Mouse (Mus musculus): ENCODE measurements around the gene A930002H24Rik. TPM values are rescaled to one million over a fixed set of nuclear protein-coding genes. Genes with fewer than 3 reads are reported as not detected.
"Not testable (repeated sequence)": the region's sequence is repeated elsewhere in the genome, so short reads cannot be mapped to it uniquely, and the experiment has no call there.

The A930002H24Rik gene
- polyA plus RNA-seq (2017; shearing (Covaris generic)), result not detected

DNA sequence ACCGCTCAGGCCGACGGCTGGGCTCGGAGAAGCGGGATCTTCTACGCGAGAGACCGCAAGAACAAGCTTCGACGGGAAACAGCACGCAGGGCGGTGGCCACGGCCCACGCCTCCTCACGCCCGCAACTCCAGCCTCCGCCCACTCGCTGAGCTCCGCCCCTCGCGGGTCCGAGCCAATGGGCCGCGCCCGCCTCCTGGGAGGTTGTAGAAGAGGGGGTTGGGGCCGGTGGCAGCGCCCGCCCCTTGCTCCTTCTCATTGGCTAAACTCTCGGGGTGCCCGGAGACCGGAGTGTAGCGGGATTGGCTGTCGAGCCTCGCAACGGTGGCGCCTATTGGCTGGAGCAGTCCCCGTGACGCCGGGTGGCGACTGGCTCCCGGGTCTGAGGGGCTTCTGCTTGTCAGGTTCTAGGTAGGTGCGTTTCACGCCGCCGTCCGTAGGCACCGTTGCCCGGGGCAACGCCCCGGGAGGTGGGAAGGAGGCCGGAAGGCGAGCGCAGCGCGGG lies at the start of gene A930002H24Rik:
TSS of gene A930002H24Rik (minus strand) at position 145 of the 503 bp plus-strand sequence.
- ATAC-seq, result peak; percentile 86

DNA sequence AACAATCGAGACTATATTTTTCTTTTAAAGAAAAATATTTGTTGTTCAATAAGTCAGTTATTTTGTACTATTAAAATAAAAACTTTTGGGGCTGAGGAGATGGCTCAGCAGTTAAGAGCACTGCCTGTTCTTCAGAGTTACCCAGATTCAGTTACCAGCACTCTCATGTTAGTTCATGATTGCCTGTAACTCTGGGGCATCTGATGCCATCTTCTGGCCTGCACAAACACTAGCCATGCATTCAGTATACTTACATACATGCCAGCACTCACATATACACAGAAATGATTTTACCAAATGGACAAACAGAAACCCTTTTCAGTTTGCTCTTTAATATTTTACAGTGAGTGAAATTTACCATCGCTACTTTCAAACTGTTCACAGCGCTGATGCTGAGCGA lies 45.7 kb upstream of the A930002H24Rik start:
- ATAC-seq, result no peak

DNA sequence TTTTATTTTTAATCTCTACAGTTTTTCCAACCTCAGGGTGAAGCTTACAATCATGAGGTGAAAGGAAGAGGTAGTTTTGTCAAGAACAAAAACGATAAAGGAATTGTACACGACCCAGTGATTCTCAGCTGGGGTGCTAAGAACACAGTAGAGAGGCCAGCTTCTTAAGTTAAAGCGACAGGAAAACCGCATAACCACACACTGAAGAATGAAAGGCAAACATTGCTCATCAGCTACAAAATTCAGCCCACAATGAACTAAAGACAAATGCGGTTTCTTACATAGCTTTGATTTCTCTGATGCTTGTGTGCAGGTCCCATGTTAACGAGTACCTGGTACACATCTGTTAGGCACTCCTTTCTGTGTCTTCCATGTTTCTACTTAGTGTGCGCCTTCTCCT lies 33.5 kb upstream of the A930002H24Rik start:
- no peak for ATAC-seq

DNA sequence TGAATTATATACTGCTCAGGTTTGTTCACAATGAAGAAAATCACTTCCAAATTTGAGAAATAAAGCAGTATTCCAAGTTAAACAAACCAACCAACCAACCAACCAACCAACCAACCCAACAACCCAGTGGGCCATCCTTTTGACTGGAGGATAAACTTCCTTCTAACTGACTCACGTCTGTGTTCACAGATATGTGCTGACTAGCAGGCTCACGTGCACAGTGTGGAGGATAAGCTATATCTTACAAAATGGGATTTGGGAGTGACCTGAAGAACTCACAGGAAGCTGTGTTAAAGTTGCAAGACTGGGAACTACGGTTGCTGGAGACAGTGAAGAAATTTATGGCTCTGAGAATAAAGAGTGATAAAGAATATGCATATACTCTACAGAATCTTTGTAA lies 32.2 kb upstream of the A930002H24Rik start:
- no peak for ATAC-seq

DNA sequence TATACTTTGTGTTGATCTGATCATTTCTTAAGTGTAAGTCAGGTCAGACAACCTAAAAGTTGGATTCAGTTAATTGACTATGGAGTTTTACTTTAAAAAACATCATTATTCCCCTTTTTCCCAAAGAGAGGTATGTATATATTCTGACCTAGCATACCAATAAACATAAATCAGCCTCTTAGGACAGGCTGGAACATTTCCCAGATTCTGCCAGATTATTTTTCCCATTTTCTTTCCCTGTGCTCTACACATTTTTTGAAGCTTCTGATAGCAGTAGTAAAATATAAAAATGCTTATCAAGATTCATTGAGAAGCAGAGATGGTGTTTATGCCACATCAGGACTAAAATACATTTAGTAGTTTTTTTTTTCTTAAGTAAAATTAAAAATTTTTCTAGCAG lies 27.0 kb upstream of the A930002H24Rik start:
- no peak for ATAC-seq

DNA sequence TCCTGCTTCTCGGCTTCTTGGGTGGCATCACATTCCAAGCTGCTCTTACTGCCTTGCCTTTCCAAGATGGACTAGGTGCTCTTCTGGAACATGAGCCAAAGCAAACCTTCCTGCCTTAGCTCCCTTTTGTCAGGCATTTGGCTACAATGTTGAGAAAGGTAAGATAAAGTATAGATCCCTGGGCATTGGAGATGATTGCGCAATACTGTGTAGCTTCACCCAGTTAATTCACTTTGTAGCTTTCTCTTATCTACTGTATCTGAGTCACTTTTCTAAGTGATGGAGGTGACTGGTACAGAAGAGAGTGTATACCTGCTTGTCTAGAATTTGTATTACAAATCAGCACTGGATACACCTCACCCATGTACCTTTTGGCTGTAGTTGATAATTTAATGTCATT lies 23.4 kb upstream of the A930002H24Rik start:
- ATAC-seq, result no peak

DNA sequence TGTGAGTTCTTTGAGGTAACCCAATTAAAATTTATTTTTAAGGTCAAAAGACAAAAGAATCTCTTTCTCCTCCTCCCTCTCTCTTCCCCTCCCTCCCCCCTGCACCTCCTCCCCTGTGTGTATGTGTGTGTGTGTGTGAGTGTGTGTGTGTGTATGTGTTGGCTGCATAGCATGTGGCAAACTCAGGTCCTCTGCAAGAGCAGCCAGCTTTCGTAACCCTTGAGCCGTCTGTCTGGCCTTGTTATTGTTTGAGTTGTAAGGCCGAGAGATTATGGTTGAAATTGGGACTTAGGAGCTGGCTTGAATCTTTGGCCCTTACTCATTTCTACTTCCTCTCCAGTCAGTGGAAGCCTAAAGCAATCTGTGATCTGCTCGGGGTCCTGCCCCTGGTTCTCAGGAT lies 16.4 kb upstream of the A930002H24Rik start:
- ATAC-seq, result no peak

DNA sequence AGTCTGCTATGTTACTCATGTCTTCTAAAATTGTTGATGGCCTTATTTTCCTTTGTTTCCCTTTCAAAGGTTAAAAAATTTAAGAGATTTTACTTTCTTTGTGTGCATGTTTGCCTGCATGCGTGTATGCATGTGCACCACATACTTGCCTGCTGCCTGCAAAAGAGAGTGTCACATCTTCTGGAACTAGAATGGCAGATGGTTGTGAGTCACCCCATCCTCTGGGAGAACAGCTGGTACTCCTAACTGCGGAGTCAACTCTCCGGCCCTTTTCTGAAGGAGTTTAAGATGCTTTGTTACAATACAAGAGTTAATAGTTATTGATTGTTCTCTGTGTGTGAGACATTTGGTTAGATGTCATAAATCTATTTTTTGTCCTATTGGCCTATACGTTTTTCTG lies 15.3 kb upstream of the A930002H24Rik start:
- ATAC-seq, result no peak

DNA sequence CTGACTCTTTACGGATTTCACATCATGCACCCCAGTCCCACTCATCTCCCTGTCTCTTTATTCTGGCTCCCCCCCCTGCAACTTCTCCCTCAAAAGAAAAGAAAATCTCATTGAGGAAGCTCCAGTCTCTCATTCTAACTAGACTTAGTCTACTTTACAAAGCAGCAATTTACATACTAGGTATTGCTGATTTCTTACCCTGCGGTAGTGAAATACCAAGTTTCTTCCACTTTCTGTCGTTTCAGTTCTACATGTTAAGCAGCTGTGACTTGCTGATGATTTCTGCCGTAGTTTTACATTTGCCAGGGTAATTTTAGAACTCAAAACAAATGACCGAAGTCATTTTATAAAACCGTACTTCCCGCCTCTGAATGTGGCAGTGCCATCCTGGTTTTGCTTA lies 8.2 kb upstream of the A930002H24Rik start:
- no peak for ATAC-seq

DNA sequence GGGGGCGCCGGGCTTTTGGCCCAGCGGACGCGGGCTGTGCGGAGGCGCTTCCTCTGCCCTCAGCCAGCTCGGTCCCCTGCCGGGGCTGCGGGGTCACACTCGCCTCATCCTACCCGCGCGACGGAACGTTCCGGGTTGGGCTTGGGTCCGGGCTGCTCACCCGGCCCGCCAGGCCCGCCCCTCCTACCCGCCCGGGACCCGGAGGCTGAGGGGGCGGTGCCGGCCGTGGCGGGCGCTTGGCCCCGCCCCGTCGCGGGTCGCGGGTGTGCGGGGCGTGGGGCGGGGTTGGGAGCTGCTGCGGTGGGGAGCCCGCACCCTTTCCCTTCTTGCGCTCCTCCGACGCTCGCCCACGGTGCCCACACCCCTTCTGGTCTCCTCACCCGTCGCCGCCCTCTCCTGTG lies 580 bp upstream of the A930002H24Rik start:
- no peak for ATAC-seq

DNA sequence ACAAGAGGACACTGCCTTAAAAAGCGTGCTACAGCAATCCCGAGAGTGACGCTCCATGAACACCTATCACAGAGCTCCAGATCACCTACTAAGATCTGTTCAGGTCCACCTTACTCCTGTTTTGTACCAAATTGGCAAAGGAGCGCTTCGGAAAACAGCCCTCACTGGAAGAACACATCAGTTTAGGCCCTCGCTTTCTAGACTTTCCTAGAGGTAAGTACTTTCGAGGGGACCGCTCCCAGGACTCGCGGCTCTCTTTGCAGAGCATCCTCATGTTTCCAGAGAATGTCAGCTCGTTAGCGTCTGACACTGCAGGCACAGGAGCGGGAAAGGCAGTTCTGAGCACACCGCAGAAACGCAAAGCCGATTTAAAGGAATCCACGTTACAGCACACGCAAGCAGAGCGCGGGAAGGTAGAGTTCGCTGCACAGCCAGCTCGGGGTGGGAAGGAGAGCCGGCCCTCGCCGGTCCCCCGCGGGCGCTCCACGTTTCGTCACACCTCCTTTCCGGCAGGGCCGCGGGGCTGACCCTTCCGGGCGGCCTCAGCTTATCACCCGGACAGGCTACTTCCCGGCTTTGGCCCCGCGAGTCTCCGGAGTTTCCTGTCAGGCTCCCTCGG lies 470 bp downstream of the A930002H24Rik start, which contains the start of gene Fer:
TSS of gene Fer (plus strand) at position 51 of the 619 bp plus-strand sequence.
- no peak for ATAC-seq

DNA sequence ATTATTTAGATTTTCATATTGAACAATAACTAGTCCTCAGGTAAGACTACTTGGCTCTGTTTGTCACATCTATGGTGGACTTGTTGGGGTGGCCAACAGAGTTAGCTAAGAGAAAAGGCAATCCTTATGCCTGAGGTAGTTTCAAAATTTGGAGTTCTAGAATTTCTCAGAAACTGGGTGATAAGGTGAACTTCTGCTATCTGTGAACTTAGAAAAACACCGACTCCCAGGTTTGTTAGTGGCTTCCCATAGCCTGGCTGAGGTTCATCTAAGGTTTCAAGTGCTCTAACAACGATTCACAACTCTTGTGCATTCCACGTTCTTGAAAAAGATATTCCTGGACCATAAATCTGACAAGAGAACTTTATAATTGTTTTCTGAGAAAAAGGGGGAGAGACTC lies 1.2 kb downstream of the A930002H24Rik start:
- ATAC-seq, result no peak

DNA sequence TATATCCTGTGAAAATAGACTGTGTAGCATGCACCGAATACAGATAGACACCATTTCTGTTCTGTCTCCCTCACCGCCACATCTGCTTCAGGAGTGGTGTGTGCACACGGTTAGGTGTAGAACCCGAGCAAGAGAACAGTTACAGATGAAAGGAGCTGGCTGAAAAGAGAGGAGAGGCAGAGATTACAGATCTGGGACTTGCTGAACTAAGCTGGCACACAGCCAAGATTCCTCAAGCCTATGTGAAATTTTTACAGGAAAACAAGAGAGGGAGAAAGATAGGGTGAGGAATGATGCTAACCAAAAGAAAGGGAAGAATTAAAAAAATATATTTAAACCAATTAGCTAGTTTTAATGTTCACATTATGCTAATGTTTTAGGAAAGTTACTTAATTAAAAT lies 2.6 kb downstream of the A930002H24Rik start:
- no peak for ATAC-seq

DNA sequence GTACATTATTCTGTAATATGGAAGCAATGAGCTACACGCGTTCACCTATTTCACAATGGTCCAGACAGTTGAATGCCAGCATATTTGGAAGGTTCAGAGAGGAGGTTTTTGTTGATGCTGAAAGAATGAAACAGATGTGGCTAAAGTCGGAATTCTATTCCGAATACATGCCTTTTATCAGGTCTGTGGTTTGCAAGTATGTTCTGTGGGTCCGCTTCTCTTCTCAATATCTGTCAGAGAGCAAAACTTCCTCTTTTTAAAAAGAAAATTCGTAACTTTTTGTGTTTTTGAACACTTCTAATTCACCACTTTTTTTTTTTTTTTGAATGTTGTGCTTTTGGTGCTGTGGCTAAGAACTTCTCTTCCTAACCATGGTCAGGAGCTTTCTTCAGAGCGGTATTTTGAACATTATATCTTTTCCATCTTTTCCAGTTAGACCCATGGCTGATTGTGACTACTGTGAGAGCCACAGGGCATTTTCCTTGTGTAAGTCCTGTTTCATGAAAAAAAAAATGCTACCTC lies 6.5 kb downstream of the A930002H24Rik start:
- ATAC-seq, result no peak

DNA sequence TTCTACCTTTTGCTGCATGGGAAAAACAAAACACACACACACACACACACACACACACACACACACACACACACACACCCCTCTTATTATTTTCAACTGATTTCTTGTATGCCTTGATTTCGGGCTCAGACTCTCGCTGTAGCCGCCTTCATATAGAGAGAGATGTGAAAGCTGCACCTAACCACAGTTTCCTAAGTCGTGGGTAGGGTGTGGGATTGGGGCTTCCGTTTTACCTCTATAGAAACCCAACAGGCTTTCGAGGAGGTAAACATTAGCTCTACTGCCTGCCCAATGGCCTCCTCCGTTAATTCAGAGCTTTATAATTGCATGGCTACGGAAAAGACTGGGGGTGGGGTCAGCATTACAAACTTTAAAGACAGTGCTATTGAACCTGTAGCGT lies 13.6 kb downstream of the A930002H24Rik start:
- peak; percentile 57 for ATAC-seq

DNA sequence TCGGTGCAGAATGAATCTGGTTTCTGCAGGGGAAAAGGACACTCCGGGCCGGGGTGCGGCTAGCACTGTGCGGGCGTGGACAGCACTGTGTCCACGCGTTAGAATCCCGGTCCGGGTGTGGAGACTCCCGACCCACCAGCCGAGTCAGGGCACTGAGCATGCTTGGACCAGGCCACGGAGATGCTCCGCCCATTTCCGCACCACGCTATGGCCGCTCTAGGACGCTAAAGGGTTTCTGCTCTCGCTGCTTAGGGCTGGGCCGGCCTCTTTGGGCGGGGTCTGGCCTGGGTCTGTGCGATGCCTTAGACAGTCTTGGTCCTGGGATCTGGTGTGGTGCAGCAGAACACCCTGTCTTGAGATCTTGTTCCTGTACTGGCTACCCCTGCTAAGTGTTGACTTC lies 14.0 kb downstream of the A930002H24Rik start:
- no peak for ATAC-seq

DNA sequence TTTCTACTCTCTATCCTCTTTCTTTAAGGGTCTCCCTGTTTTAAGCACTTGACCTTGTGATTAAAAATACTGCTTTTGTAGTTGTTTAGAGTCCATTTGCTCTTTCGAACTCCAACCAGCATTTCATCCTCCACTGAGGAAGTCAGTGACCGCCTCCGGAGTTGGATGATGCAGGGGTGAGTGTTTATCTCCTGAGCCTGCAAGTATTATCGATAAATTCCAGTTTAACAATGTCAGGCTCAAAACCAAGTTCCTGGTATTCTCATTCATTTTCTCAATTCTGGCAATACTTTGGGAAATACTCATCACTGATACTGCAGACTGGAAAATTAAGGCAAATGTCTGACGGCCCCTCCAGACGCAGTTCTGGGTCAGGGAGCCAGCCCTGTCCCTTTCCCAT lies 14.4 kb downstream of the A930002H24Rik start:
- no peak for ATAC-seq

DNA sequence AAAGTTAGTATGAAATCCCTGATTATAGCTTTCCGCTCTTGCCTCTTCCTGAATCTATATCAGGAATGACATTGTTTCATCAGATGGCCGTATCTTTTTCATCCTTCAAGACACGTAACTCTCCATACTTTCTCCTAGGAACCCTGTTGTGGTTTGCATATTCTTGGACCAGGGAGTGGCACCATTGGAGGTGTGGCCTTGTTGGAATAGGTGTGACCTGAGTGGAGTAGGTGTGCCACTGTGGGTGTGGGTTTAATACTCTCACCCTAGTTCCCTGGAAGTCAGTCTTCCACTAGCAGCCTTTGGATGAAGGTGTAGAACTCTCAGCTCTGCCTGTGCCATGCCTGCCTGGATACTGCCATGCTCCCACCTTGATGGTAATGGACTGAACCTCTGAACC lies 17.8 kb downstream of the A930002H24Rik start:
- ATAC-seq, result not testable (repeated sequence)

DNA sequence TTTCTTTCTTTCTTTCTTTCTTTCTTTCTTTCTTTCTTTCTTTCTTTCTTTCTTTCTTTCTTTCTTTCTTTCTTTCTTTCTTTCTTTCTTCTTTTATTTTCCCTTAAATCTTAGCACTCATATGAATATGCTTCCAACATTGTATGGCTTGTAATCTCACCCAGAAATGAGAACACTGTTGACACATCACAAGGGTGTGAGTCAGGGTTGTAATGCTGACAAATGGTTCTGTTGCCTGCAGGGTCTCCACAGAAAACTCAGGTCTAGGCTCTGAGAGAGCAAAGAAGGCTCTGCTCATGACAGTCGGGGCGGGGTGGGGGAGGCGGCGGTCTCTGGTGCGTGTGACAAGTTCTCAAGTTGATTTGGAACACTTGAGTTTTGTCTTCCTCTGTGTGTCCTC lies 18.7 kb downstream of the A930002H24Rik start:
- no peak for ATAC-seq

DNA sequence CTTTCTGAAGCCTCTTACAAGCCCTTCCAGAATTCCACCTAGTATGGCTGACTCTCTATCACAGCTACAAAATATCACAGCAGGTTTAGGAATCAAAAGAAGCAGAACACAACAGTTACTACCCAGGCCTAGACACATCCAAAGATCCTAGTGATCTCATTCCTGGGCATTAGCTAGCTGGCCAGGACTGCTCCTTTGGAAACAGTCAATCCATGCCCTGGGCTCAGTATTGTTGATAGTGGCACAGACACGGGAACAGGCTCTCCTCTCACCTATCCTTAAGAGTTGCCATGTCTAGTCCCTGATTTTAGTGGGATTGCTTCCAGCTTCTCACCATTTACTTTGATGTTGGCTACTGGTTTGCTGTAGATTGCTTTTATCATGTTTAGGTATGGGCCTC lies 21.4 kb downstream of the A930002H24Rik start:
- no peak for ATAC-seq

DNA sequence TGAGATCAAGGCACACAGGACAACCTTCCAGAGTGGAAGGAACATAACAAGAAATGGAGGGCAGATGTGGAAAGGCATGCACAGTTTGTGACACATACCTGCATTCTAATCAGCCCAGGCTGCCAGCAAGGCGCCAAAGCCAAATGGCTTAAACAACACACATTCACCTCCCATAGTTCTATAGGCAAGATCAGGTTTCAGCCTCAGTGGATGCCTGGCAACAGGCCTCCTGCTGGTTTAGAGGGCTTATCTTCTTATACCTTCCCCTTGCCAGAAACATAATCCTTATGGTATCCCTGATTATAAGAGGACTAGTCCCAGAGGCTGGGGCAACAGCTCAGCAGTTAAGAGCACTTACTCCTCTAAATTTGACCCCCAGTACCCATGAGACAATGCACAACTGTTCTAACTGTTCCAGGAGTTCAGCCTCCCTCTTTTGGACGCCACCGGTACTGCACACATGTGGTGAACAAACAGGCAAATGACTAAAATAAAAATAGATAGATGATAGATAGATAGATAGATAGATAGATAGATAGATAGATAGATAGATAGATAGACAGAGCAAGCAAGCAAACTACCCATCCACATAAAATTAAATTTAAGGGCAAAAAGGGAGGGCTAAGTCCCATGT lies 23.8 kb downstream of the A930002H24Rik start:
- ATAC-seq, result no peak

DNA sequence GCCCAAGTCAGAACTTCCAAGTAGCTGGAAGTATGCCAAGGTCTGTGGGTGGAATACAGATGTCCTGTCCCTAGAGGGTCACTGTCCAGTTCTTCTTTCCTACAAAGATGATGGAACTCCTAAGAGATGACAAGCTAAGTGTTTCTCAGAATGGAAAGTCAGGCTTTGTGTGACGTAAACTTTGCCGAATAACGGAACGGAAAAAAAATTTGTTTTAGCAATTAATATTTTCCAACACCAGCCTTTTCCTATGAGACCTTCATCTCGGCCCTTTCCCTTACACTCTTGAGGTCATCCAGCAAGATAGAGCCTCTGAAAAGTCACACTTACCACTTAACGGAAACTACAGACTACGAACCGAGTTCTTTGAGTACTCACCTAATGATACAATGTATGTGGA lies 25.4 kb downstream of the A930002H24Rik start:
- no peak for ATAC-seq

DNA sequence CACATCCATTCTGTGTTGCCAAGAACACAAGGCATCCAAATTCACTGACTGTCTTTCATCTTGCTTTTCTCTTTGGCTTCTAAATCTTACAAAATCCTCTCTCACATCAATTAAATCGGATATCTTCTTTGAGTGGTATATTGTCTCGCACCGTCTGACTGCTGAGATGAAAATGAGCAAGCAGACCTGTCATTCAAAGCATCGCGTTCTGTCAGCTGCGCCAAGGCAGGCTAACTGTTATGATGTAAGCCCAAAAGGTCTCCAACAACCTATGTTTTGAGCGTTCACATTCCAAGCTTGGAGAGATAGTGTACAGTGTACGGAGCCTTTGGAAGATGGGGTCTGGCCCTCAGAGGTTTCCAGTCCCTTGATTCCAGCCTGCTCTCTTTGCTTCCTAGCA lies 26.9 kb downstream of the A930002H24Rik start:
- no peak for ATAC-seq

DNA sequence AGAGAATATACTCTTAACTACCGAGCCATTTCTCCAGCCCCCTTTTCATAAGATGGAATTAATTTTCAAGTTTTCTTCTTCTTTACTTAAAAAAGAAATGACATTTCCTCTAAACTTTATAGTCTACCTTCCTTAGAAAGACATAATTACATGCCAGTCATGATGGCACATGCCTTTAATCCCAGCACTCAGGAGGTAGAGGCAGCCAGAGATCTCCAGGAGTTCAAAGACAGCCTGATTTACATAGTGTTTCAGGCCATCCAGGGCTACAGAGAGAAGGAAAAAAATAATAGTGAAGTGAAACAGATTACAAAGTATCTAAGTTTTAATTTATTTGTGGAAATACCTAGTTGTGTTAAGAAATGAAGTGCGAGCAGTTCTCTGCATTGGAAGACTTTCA lies 27.4 kb downstream of the A930002H24Rik start:
- ATAC-seq, result no peak
